Mouse (Mus musculus): ENCODE results near the gene Olig3. TPM values are rescaled to one million over a fixed set of nuclear protein-coding genes. Genes with fewer than 3 reads are reported as not detected.
"Not testable (repeated sequence)": the region's sequence is repeated elsewhere in the genome, so short reads cannot be mapped to it uniquely, and the experiment has no call there.

Olig3 gene
- polyA plus RNA-seq, 1 experiment from 2014 or later: 1.6 TPM

- H3K9me3 ChIP-seq (ENCODE audit: control insufficient read depth, low read length): 0 out of 2 replicates have a peak, but pooled peaks cover under 1% of the 10 kb centered on the region
- 66% methylated on average over 3 of the region's 3 CpGs for WGBS
- no peak for ATAC-seq
- H3K27me3 ChIP-seq (replicated peaks; ENCODE audit: control insufficient read depth, insufficient read depth, low read length): peaks cover 6% of the 10 kb centered on the region; the same call in 1 of the 2 replicates
- no peak overlapping the region for H3K9ac ChIP-seq (replicated peaks; ENCODE audit: low read depth, low read length)
- H3K4me3 ChIP-seq (replicated peaks; ENCODE audit: low read length): no peak overlapping the region
- H3K4me2 ChIP-seq (ENCODE audit: low read length): no peak overlapping the region
- no peaks in the 10 kb centered on the region for H3K36me3 ChIP-seq (ENCODE audit: control insufficient read depth, insufficient read depth)
- H3K27ac ChIP-seq (ENCODE audit: low read length): no peak overlapping the region
- peaks cover 18% of the 10 kb centered on the region for H3K4me1 ChIP-seq (replicated peaks; ENCODE audit: control insufficient read depth, insufficient read depth, low read length)
Observed at GRCm38 (mm10) chr10:19374311-19374710, 18.0 kb downstream of the Olig3 start.

GRCm38 (mm10) chr10:19375838-19376237, 19.5 kb downstream of the Olig3 start:
- no peak overlapping the region for H3K4me3 ChIP-seq (replicated peaks; ENCODE audit: low read length)
- H3K27ac ChIP-seq (ENCODE audit: low read length): no peak overlapping the region
- 0 out of 2 replicates have a peak, but pooled peaks cover 2% of the 10 kb centered on the region for H3K27me3 ChIP-seq (replicated peaks; ENCODE audit: control insufficient read depth, insufficient read depth, low read length)
- H3K9ac ChIP-seq (replicated peaks; ENCODE audit: low read depth, low read length): no peak overlapping the region
- H3K4me2 ChIP-seq (ENCODE audit: low read length): no peak overlapping the region
- no peak for ATAC-seq
- H3K9me3 ChIP-seq (ENCODE audit: control insufficient read depth, low read length): 0 out of 2 replicates have a peak, but pooled peaks cover 2% of the 10 kb centered on the region
- H3K36me3 ChIP-seq (ENCODE audit: control insufficient read depth, insufficient read depth): no peaks in the 10 kb centered on the region
- 90% methylated on average over 2 of the region's 2 CpGs for WGBS
- H3K4me1 ChIP-seq (replicated peaks; ENCODE audit: control insufficient read depth, insufficient read depth, low read length): peaks cover 18% of the 10 kb centered on the region

- 90% methylated on average over 1 of the region's 1 CpGs for WGBS
- H3K4me2 ChIP-seq (ENCODE audit: low read length); H3K27me3 ChIP-seq (replicated peaks; ENCODE audit: control insufficient read depth, insufficient read depth, low read length); H3K9ac ChIP-seq (replicated peaks; ENCODE audit: low read depth, low read length); H3K36me3 ChIP-seq (ENCODE audit: control insufficient read depth, insufficient read depth); H3K9me3 ChIP-seq (ENCODE audit: control insufficient read depth, low read length); H3K4me3 ChIP-seq (replicated peaks; ENCODE audit: low read length); H3K27ac ChIP-seq (ENCODE audit: low read length); H3K4me1 ChIP-seq (replicated peaks; ENCODE audit: control insufficient read depth, insufficient read depth, low read length); ATAC-seq: not testable (repeated sequence)
Observed at GRCm38 (mm10) chr10:19380971-19381370, 24.6 kb downstream of the Olig3 start.

GRCm38 (mm10) chr10:19384176-19384575, 27.8 kb downstream of the Olig3 start:
- Histone ChIP-seq H3K4me1 (replicated peaks; ENCODE audit: control insufficient read depth, insufficient read depth, low read length) (no peaks in the 10 kb centered on the region), H3K27me3 (replicated peaks; ENCODE audit: control insufficient read depth, insufficient read depth, low read length) (no peaks in the 10 kb centered on the region), H3K4me2 (ENCODE audit: low read length) (no peak overlapping the region), H3K27ac (ENCODE audit: low read length) (no peak overlapping the region), H3K4me3 (replicated peaks; ENCODE audit: low read length) (no peak overlapping the region), H3K9ac (replicated peaks; ENCODE audit: low read depth, low read length) (no peak overlapping the region), H3K36me3 (ENCODE audit: control insufficient read depth, insufficient read depth) (no peaks in the 10 kb centered on the region), H3K9me3 (ENCODE audit: control insufficient read depth, low read length) (0 out of 2 replicates have a peak, but pooled peaks cover 2% of the 10 kb centered on the region)
- ATAC-seq: no peak
- 85% methylated on average over 3 of the region's 3 CpGs for WGBS

GRCm38 (mm10) chr10:19391819-19392218, 35.5 kb downstream of the Olig3 start:
- no peak for ATAC-seq
- H3K4me2 ChIP-seq (ENCODE audit: low read length): no peak overlapping the region
- H3K27ac ChIP-seq (ENCODE audit: low read length): no peak overlapping the region
- H3K4me1 ChIP-seq (replicated peaks; ENCODE audit: control insufficient read depth, insufficient read depth, low read length): peaks cover 9% of the 10 kb centered on the region
- no peak overlapping the region for H3K9ac ChIP-seq (replicated peaks; ENCODE audit: low read depth, low read length)
- no peak overlapping the region for H3K4me3 ChIP-seq (replicated peaks; ENCODE audit: low read length)
- 41% methylated on average over 4 of the region's 4 CpGs for WGBS
- no peaks in the 10 kb centered on the region for H3K9me3 ChIP-seq (ENCODE audit: control insufficient read depth, low read length)
- no peaks in the 10 kb centered on the region for H3K36me3 ChIP-seq (ENCODE audit: control insufficient read depth, insufficient read depth)
- peaks cover 5% of the 10 kb centered on the region for H3K27me3 ChIP-seq (replicated peaks; ENCODE audit: control insufficient read depth, insufficient read depth, low read length)

GRCm38 (mm10) chr10:19396485-19397137, 40.3 kb downstream of the Olig3 start:
- Histone ChIP-seq H3K9me3 (ENCODE audit: control insufficient read depth, low read length) (no peaks in the 10 kb centered on the region), H3K4me2 (ENCODE audit: low read length) (peak overlapping the region; percentile 22), H3K4me3 (replicated peaks; ENCODE audit: low read length) (no peak overlapping the region), H3K27ac (ENCODE audit: low read length) (no peak overlapping the region; the same call in 1 of the 2 replicates), H3K4me1 (replicated peaks; ENCODE audit: control insufficient read depth, insufficient read depth, low read length) (peaks cover 19% of the 10 kb centered on the region), H3K36me3 (ENCODE audit: control insufficient read depth, insufficient read depth) (no peaks in the 10 kb centered on the region), H3K27me3 (replicated peaks; ENCODE audit: control insufficient read depth, insufficient read depth, low read length) (peaks cover 5% of the 10 kb centered on the region), H3K9ac (replicated peaks; ENCODE audit: low read depth, low read length) (no peak overlapping the region; the same call in 1 of the 2 replicates)
- ATAC-seq: peak; percentile 98
- WGBS: 2% methylated on average over 9 of the region's 9 CpGs

- no peaks in the 10 kb centered on the region for H3K36me3 ChIP-seq (ENCODE audit: control insufficient read depth, insufficient read depth)
- ATAC-seq: no peak
- no peak overlapping the region for H3K9ac ChIP-seq (replicated peaks; ENCODE audit: low read depth, low read length)
- no peak overlapping the region for H3K4me3 ChIP-seq (replicated peaks; ENCODE audit: low read length)
- H3K4me1 ChIP-seq (replicated peaks; ENCODE audit: control insufficient read depth, insufficient read depth, low read length): peaks cover 19% of the 10 kb centered on the region
- no peak overlapping the region for H3K27ac ChIP-seq (ENCODE audit: low read length)
- whole genome bisulfite sequencing: 64% methylated on average over 12 of the region's 12 CpGs
- peaks cover 5% of the 10 kb centered on the region for H3K27me3 ChIP-seq (replicated peaks; ENCODE audit: control insufficient read depth, insufficient read depth, low read length)
- H3K9me3 ChIP-seq (ENCODE audit: control insufficient read depth, low read length): no peaks in the 10 kb centered on the region
- 0 out of 2 replicates have a peak overlapping the region, but pooled peaks have one; percentile 22 for H3K4me2 ChIP-seq (ENCODE audit: low read length)
Observed at GRCm38 (mm10) chr10:19397396-19397795, 41.1 kb downstream of the Olig3 start.

GRCm38 (mm10) chr10:19401136-19401535, 44.8 kb downstream of the Olig3 start:
- H3K4me3 ChIP-seq (replicated peaks; ENCODE audit: low read length): no peak overlapping the region
- no peaks in the 10 kb centered on the region for H3K27me3 ChIP-seq (replicated peaks; ENCODE audit: control insufficient read depth, insufficient read depth, low read length)
- no peaks in the 10 kb centered on the region for H3K9me3 ChIP-seq (ENCODE audit: control insufficient read depth, low read length)
- WGBS: 43% methylated on average over 5 of the region's 5 CpGs
- ATAC-seq: no peak
- no peaks in the 10 kb centered on the region for H3K36me3 ChIP-seq (ENCODE audit: control insufficient read depth, insufficient read depth)
- H3K27ac ChIP-seq (ENCODE audit: low read length): no peak overlapping the region
- H3K9ac ChIP-seq (replicated peaks; ENCODE audit: low read depth, low read length): no peak overlapping the region
- no peak overlapping the region for H3K4me2 ChIP-seq (ENCODE audit: low read length)
- peaks cover 17% of the 10 kb centered on the region for H3K4me1 ChIP-seq (replicated peaks; ENCODE audit: control insufficient read depth, insufficient read depth, low read length)

GRCm38 (mm10) chr10:19404401-19404800, 48.1 kb downstream of the Olig3 start:
- Histone ChIP-seq H3K36me3 (ENCODE audit: control insufficient read depth, insufficient read depth) (no peaks in the 10 kb centered on the region), H3K9ac (replicated peaks; ENCODE audit: low read depth, low read length) (no peak overlapping the region), H3K4me1 (replicated peaks; ENCODE audit: control insufficient read depth, insufficient read depth, low read length) (no peaks in the 10 kb centered on the region), H3K9me3 (ENCODE audit: control insufficient read depth, low read length) (no peaks in the 10 kb centered on the region), H3K27ac (ENCODE audit: low read length) (no peak overlapping the region), H3K4me2 (ENCODE audit: low read length) (no peak overlapping the region), H3K27me3 (replicated peaks; ENCODE audit: control insufficient read depth, insufficient read depth, low read length) (no peaks in the 10 kb centered on the region), H3K4me3 (replicated peaks; ENCODE audit: low read length) (no peak overlapping the region)
- 16% methylated on average over 1 of the region's 1 CpGs for WGBS
- ATAC-seq: no peak

Data from forebrain, embryonic 16.5 days (tissue).